Mouse (Mus musculus) forelimb bud, embryonic 11.5 days (tissue): ENCODE measurements at regions not wholly inside any gene's neighbourhood (a gene's known extent, or its start where the extent isn't known, plus 50 kb on each side); places are given as distances from the start of the nearest gene placed in this dataset.

Experiments
- DNase-seq: peaks from one replicate; pipeline ENCODE4 v3.0.0-alpha.2; 2012; ENCODE audit warnings: low read depth, low spot score

DNA sequence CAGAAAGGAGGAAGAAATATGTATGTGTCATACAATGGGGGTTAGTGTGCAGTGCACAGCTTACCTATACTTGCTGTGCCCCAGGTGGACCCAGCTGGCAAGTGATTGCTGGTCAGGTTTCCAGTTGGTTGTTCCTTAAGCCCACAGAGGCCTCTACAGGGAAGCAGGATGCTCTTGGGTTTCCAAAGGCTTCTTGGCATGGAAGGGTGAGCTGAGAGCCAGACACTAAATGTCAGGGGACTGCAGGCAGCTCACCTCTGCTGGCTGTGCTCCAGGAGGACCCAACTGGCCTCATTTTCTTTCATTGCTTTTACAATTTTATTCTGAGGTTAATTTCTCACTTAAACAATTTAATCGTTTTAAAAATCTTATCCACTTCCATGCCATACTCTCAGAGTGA, 108.1 kb downstream of the Gm10184 start:
- DNase-seq: no peak

DNA sequence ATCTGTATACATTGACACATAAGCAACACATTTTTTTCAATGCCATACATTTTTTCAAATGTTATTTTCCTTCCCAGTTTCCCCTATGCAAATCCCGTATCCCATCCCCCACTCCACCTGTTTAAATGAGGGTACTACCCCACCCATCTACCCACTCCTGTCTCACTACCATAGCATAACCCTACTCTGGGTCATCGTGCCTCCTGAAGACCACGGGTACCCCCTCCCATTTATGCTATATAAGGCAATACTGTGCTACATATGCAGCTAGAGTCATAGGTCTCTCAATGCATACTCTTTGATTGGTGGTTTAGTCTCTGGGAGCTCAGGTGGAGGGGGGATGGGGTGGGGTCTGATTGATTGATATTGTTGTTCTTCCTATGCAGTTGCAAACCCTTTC, 132.7 kb downstream of the Gm10184 start:
- DNase-seq: no peak

GRCm38 (mm10) chr17:89766229-89766875, 143.9 kb downstream of the Gm10184 start:
- DNase-seq: no peak

GRCm38 (mm10) chr17:89737418-89737817, 172.8 kb downstream of the Gm10184 start:
- no peak for DNase-seq

DNA sequence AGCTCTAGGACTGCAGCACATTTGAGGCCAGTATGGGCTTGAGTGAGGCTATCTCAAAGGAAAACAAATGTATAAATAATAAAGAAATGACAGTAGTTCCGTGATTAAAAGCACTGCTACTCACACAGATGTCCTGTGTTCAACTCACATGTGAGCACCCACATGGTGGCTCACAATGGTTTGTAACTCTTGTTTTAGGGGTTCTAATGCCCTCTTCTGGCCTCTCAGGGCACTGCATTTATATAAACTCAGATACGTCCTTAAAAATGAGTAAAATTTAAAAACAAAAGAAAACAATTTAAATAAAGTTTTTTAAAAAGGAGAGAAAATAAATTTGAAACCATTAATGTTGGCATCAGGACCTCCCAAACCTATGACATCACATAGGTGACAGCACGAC, 184.7 kb downstream of the Gm10184 start:
- no peak for DNase-seq

- peak; percentile 20 for DNase-seq
Observed at GRCm38 (mm10) chr17:89681798-89682197, 228.5 kb downstream of the Gm10184 start.

DNA sequence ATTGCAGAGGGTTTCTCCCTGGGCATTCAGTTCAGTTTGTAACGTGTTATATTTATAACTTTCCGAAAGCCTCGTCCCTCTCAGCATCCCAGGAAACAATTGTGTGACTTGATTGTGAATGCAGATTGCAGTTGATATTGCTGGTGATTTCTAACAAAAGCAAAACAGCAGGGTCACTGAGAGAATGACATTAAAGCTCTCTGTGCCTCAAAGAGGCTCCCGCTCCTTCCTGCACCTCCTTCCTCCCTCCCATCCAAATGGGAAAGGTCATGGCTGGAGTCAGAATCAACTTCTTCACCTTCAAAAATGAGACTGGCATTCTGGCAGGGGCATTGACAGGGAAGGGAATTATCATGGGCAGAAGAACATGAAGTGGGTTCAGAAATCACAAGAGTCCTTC, 251.9 kb downstream of the Gm10184 start:
- no peak for DNase-seq

- no peak for DNase-seq
Observed at GRCm38 (mm10) chr17:89656211-89656610, 254.0 kb downstream of the Gm10184 start.

DNA sequence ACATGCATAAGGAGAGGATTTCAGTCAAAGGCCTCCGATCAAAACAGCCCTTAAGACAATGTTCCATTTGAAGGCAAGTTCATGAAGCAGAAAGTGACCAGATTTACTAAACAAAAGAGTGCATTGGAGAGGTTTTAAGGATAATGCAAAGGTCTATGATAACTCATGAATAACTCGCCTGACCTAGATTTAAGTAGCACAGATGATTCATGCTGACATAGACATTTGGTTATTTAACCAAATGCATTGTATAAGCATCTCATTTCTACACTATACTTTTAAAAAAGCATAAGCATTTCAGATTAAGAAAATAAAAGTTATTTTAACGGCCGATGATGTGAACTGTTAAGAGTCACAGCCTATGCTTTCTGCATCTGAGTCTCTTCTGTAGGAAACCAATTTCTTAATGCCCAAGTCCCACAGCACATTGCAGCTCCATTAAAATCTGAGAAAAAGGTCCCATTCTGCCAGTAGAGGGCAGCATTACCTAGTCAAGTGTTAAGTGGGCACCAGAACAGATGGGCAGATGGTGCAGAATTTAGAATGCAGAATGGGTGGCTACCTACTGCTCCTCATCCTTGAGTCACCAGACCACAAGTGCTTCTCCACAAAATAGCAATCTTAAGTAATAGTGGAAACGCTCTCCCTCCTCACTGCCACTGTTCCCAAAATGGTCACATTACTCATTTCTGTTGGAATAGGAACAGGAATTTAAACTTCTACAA, 256.0 kb downstream of the Gm10184 start:
- peak; percentile 72 for DNase-seq

- DNase-seq: no peak
Observed at GRCm38 (mm10) chr17:89646000-89646399, 264.2 kb downstream of the Gm10184 start.
